Mouse (Mus musculus): ENCODE data around the gene Aldob. TPM values are rescaled to one million over a fixed set of nuclear protein-coding genes. Genes with fewer than 3 reads are reported as not detected.
A peak's percentile ranks its signal among the peaks of the same experiment; 100 is the strongest.
"Not testable (repeated sequence)": the region's sequence is repeated elsewhere in the genome, so short reads cannot be mapped to it uniquely, and the experiment has no call there.

Aldob gene
- total RNA-seq, 2 experiments from 2014 or later, result not detected

GRCm38 (mm10) chr4:49536671-49537070, 12.7 kb downstream of the Aldob start:
- ATAC-seq (replicated peaks; ENCODE audit: poor library complexity, severe bottlenecking), result no peak

- ATAC-seq (replicated peaks; ENCODE audit: poor library complexity, severe bottlenecking), result no peak
These were observed 13.6 kb downstream of the Aldob start for GRCm38 (mm10) chr4:49535675-49536294.

GRCm38 (mm10) chr4:49535036-49535435, 14.3 kb downstream of the Aldob start:
- ATAC-seq (replicated peaks; ENCODE audit: poor library complexity, severe bottlenecking), result no peak

- no peak for ATAC-seq (replicated peaks; ENCODE audit: poor library complexity, severe bottlenecking)
These were observed 26.8 kb downstream of the Aldob start for GRCm38 (mm10) chr4:49522576-49522975.

- ATAC-seq (replicated peaks; ENCODE audit: poor library complexity, severe bottlenecking), result peak; percentile 53
These were observed 28.0 kb downstream of the Aldob start for GRCm38 (mm10) chr4:49521346-49521745.

GRCm38 (mm10) chr4:49520572-49521340, 28.6 kb downstream of the Aldob start, which contains the start of the genes Mrpl50 and Zfp189:
TSS of gene Mrpl50 (minus strand) at chr4:49521093.
TSS of gene Zfp189 (plus strand) at chr4:49521176.
- peak; percentile 93 for ATAC-seq (replicated peaks; ENCODE audit: poor library complexity, severe bottlenecking)

GRCm38 (mm10) chr4:49519476-49519875, 29.9 kb downstream of the Aldob start:
- no peak for ATAC-seq (replicated peaks; ENCODE audit: poor library complexity, severe bottlenecking)

GRCm38 (mm10) chr4:49514441-49514840, 34.9 kb downstream of the Aldob start:
- no peak for ATAC-seq (replicated peaks; ENCODE audit: poor library complexity, severe bottlenecking)

DNA sequence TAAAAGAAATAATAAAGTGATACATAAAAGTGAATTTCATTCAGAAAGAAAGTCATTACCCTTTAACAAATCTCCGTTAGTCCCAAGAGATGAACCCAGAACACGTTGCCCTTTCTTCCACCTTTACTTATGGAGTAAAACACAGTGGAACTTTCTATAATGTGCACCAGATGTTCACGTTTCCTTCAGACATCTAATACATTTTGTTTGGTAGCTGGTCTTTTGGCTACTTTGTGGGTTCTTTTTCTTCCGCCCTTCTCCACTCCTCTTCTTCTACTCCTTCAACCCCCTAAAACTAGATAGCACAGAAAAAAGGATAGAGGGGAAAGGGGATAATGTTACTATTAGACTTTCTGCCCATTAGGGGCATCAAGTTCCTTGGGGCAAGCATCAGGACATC, 36.7 kb downstream of the Aldob start:
- ATAC-seq (replicated peaks; ENCODE audit: poor library complexity, severe bottlenecking), result no peak

DNA sequence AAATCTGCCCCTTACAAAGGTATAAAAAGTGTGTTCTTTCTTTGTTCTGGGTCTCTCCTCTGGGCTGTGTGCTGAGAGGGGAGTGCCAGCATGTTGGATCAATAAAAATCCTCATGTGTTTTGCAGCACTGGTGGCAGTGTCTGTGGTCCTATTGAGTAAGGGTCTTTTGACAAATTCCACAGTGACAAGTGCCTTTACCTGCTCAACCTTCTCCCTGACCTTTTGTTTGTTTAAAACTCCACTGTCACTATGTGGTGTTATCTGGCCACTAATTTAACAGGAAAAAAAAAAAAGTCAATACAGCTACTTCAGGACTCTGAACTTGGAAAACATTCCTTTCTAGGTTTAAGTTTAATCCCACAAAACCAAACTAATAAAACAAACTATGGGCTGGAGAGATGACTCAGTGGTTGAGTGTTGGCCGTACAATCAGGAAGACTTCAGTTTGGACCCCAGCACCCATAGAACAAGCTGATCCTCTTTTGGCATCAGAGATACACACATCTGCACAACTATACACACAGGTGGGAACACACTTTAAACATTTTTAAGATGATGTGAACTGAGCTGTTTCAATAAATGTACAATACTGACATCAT, 39.0 kb downstream of the Aldob start:
- not testable (repeated sequence) for ATAC-seq (replicated peaks; ENCODE audit: poor library complexity, severe bottlenecking)

DNA sequence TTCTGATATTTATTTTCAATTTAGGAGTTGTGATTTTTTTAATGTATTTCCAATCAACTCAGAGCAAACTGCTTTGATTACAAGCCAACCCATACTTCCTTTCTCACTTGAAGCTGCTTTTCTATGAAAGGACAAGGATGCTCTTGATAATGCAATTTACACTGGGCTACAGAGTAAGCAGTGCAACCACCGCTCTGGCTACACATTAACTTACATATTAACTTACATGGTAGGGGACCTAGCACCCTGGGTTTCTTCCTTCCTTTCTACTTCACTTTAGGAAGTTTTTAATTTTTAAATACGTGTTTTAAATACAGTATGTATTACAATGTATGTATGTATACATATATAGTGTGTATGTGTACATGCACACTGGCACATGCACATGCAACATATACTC, 40.2 kb downstream of the Aldob start:
- no peak for ATAC-seq (replicated peaks; ENCODE audit: poor library complexity, severe bottlenecking)

- no peak for ATAC-seq (replicated peaks; ENCODE audit: poor library complexity, severe bottlenecking)
These were observed 43.0 kb downstream of the Aldob start, which contains the start of gene Baat for GRCm38 (mm10) chr4:49506386-49506785. TSS of gene Baat (minus strand) at chr4:49506557.

- ATAC-seq (replicated peaks; ENCODE audit: poor library complexity, severe bottlenecking), result no peak
These were observed 45.8 kb downstream of the Aldob start for GRCm38 (mm10) chr4:49503563-49503962.

Other genes with a start within 250 kb of the Aldob start
- not detected in 2 replicates for gene Acnat2, start 141.4 kb downstream of the Aldob start, total RNA-seq (2014; fragmentation: Nextera tagmentation)
- gene Acnat2, start 141.4 kb downstream of the Aldob start, total RNA-seq (2017), result not detected in 2 replicates
- gene Acnat1, start 75.6 kb downstream of the Aldob start, total RNA-seq (2014; fragmentation: Nextera tagmentation), result not detected in 2 replicates
- not detected in 2 replicates for gene Acnat1, start 75.6 kb downstream of the Aldob start, total RNA-seq (2017)
- gene Baat, start 43.0 kb downstream of the Aldob start, total RNA-seq (2014; fragmentation: Nextera tagmentation), result not detected in 2 replicates
- not detected in 2 replicates for gene Baat, start 43.0 kb downstream of the Aldob start, total RNA-seq (2017)
- 34.6 and 40.5 TPM in 2 replicates for gene Mrpl50, start 28.5 kb downstream of the Aldob start, total RNA-seq (2014; fragmentation: Nextera tagmentation)
- gene Mrpl50, start 28.5 kb downstream of the Aldob start, total RNA-seq (2017), result 38.7 and 39.9 TPM in 2 replicates
- gene Zfp189, start 28.4 kb downstream of the Aldob start, total RNA-seq (2014; fragmentation: Nextera tagmentation), result 1.9 and 2.8 TPM in 2 replicates
- 6.2 and 6.7 TPM in 2 replicates for gene Zfp189, start 28.4 kb downstream of the Aldob start, total RNA-seq (2017)
- gene Tmem246, start 48.3 kb upstream of the Aldob start, total RNA-seq (2014; fragmentation: Nextera tagmentation), result not detected in 2 replicates
- not detected in 2 replicates for gene Tmem246, start 48.3 kb upstream of the Aldob start, total RNA-seq (2017)
- 37.5 and 58.0 TPM in 2 replicates for gene Rnf20, start 82.5 kb upstream of the Aldob start, total RNA-seq (2014; fragmentation: Nextera tagmentation)
- gene Rnf20, start 82.5 kb upstream of the Aldob start, total RNA-seq (2017), result 93.9 and 105 TPM in 2 replicates
- gene Ppp3r2, start 132.5 kb upstream of the Aldob start, total RNA-seq (2014; fragmentation: Nextera tagmentation), result not detected in 2 replicates
- gene Ppp3r2, start 132.5 kb upstream of the Aldob start, total RNA-seq (2017), result not detected in 2 replicates